Mouse (Mus musculus) layer of hippocampus, adult 18-20 months (tissue): Measurements from ENCODE around the gene Cox10. TPM values are rescaled to one million over a fixed set of nuclear protein-coding genes. Genes with fewer than 3 reads are reported as not detected.

Experiments
- DNase-seq, 2 experiments: peaks; one replicate each; pipeline ENCODE4 v3.0.0; 2022; ENCODE audit warnings: low spot score in 2 of 2
- total RNA-seq, 2 experiments: library from RNA; stranded (reverse); gene quantifications; 2 replicates each; pipeline ENCODE4 v1.2.3; 2021

Gene Cox10
- total RNA-seq, 2 experiments from 2014 or later, result 23.4 to 25.8 TPM

DNA sequence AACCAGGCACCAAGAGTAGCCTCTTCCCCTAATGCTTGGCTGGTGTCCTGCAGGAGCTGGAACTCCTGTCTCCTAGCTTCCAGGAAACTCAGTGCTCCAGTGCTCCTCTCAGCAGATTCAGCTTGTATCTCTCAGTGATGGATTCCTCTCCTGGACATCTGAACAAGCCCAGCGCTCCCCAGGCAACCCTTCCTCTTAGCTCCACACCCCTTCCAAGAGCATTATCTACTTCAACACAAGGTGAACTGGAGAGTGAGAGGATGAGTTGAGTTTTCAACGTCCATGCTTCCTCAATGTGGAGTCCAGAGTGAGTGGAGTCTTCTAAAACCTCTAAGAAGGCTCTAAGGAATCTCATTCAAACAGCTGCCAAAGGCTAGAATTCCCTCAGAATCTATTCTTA lies 76.6 kb downstream of the Cox10 start:
- no peak for DNase-seq

DNA sequence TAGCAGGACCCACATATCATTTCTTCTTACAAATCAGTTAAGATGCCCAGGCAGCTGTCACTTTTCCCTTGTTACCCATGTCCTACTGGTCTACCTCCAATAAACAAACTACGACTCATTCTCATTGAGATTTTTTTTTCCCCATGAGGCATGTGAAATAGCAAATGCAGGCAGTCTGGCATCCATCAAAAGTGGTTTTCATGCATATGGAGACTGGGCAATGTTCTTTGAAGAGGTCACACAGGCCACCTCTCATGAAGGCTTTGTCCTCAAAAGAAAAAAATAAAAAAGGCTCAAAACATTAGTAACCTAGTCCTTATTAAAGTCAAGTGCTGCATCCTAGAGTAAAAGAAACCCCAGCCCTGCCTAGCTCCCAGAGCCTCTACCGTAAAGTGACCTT lies 78.2 kb downstream of the Cox10 start:
- no peak for DNase-seq

DNA sequence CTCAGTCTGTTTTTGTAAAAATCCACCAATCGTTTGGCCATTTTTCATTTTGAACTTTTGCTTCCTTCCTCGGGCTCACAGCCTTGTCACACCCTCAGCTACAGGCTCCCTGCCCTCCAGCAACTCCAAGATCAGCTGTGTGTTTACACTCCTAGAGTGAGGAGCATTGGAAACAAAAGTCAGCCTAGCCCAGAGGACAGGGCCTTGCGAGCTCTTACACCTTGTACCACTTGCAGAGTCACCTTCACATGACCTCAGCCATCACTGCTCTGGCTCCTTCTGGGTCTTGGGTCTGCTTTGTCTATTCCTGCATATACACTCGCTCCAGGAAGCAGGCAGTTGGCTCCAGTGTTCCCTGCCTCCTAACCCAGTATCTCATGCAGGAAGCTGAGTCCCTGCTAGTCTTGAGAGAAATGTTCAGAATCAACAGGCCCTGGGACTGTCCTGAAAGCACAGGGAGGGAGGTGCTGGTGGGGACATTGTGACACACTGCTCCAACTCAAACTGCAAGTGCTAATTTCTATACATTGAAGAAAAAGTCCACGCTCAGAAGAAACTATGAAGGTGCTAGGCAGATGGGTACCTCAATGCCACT lies 79.0 kb downstream of the Cox10 start:
- DNase-seq, result no peak

DNA sequence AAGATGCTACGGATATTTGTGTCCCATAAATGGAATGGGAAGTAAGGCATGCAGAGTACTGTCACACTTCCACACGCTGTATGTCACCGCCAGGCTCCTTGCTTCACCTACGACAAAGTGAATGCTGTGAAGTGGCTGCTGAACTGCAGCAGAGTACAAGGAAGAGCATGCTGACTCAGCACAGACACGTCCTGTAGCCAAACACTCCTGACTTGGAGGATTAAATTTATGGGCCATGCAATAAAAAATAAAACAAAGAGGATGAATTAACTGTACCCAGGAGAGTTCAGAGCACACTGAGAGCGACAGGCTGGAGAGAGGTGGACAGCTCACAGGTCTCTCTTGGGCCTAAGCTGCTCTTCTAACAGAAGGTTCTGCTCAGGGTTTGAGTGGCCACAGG lies 79.8 kb downstream of the Cox10 start:
- no peak for DNase-seq

DNA sequence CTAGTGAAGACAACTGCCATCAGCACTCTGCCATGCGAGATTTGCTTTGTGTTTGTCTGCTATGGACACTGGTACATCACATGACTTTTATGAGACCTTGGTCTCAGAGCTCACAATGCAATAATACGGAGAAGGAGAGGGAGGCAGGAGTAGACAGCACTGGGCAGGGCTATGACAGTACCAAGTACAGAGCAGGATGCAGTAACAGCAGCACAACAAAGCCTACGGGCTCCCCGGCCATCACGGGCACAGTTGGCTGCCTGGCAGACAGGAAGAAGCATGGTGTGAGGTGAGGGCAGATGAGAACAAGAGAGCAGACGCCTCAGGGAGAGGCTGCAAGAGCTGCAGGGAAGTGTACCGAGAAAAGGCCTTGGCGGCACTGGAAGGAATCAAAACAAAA lies 87.3 kb downstream of the Cox10 start:
- DNase-seq, result no peak

DNA sequence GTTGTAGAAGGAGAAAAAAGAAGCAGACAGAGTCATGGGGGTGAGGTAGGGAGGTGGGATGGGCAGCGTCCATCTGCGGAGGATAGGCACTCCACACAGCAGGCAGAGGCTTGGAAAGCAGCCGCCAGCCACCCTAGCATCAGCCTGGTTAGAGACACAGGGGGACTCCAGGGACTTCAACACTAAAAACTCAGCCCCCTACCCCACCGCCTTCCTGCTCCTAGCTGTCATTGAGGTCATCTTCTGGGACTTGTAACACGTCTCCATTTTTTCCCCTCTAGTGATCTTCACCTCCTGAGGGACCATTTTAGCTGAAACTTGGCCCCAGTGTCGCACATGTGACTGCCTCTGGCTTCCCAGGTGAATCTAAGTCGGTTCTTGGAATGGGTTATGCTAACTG lies 88.5 kb downstream of the Cox10 start:
- DNase-seq, result no peak

DNA sequence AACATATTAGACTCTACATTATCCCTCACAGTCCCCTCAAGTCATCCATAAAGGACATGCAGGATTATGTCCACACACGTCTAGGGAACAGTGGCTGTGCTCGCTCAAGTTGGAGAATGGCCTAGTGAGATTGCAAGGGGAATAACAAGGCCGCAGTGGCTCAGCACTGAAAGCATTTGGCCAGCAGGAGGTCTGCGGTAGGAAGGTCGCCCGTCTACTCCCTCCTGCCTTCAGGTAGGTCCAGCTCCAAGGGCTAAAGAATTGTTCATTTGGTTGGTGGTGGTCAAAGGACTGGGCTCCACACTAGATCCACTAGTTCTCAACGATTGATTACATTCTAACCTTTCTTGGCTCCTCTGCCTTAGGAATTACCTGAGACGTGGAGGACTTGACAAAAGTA lies 89.0 kb downstream of the Cox10 start:
- no peak for DNase-seq

DNA sequence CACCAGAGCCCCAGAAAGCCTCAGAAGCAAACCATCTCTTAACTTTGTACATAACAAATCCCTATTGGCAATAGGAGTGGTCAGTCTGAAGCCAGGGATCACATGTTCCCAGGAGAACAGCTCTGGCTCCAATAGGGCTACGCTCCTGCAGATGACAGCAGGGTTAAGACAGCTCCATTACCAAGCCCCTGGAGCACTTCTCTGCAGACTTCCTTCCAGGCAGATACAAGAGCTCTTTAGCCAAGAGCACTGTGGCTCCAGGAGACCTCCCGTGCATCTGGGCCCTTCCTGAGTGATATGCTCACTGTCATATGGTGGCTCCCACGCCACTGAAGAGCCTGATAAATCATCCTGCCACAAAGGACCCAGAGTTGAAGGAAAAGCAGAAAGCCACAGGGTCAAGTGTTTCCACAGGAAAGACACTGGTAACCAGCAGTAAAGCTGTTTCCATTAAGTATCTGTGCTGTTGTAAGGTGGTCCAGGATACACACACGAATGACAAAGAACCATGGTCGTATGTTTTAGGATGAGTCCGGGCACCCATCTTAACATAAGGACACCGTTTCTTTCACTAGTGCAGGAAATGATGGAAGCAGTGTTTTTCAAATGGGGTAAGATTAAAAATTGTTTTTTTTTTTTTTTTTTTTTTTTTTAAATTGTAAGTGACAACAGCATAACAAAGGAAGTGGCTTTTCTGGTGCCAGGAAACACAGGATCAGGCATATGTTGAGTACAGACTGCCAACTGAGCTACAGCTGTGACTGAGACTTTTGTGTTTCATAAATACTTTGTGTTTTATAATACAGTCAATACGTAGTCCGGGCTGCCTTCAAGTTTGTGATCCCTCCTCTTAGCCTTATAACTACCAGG lies 90.0 kb downstream of the Cox10 start:
- peak in 1 of 2 experiments; percentile 51 for DNase-seq

DNA sequence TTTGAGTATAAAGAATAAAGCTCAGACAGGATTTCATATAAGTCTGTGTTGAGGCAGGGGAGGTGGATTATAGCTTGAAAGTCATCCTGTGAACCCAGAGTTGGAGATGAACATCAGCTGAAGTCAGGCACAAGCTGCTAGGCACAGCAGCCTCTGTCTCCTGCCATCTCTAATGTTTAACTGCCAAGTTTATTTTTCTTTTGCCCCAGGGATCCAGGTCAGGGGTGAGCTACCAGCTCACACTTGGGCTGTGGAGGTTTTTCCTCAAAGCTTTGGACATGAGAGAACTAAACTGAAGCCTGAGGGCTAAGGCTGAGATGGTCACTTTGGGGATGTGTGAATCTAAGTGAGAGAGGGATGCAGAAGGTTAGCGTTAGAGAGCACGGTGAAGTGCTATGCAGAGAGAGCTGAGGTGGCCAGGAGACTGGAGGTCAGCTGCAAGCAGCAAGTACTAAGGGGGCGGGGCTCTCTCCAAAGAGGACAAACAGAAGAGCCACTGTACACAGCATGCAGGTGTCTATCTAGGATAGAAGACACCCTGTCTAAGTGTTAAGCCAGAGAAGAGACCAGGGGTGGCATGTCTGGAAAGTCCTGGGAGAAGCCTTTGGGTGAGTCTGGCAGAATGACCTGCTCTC lies 91.1 kb downstream of the Cox10 start:
- no peak for DNase-seq

DNA sequence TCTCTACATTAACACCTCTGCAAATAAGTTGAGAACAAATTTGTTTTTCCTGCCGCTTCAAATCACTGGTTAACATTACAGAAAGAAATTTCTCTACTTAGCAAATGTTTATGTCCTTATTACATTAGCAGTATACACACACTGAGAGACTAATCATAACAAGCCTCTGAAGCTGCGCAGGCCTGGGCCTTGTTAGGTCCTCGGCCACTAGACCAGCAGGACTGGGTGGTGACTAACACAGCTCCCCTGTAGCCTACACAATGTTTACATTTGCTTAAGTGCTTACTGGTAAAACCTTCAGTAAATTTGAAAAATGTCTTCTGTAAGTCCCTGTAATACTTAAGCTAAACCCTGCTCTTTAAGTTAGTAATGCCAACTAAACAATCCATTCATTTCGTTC lies 92.6 kb downstream of the Cox10 start:
- DNase-seq, result no peak

DNA sequence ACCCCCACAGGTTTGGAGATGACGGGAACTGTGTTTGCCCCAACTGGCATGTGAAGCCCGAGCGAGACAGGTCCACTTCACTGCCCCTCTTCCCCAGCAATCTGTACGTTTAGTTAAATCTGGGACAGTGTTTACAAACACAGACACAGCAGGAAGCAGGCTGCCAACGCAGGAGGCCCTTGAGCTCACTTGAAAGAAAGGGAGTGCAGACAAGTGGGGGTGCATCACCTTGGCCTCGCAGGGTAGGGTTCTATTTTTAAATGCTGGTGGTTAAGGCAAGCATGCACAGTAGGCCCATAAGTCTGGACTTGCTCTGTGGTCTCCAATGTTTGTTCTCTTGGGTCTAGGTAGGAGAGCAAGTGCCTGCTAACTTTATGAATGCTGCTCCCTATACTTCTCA lies 93.8 kb downstream of the Cox10 start:
- no peak for DNase-seq

DNA sequence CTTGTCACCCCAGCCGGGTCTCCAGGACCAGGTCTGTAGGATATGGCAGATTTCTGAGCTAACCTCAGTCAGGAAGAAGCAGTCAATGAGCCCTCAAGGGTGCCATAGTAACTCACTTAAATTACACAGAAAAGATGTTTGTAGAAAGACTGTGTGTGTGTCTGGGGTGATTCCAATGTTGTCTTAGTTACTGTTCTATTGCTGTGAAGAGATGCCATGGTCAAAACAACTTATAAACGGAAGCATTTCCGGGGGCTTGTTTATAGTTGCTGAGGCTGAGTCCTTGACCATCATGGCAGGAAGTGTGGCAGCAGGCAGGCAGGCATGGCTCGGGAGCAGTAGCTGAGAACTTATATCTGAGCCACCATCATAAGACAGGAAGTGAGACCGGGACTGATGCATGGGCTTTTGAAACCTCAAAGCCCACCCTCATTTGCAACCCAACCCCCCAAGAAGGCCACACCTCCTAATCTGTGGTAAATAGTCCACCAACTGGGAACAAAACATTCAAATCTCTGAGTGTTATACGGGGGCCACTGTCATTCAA lies 94.6 kb downstream of the Cox10 start:
- DNase-seq, result no peak

DNA sequence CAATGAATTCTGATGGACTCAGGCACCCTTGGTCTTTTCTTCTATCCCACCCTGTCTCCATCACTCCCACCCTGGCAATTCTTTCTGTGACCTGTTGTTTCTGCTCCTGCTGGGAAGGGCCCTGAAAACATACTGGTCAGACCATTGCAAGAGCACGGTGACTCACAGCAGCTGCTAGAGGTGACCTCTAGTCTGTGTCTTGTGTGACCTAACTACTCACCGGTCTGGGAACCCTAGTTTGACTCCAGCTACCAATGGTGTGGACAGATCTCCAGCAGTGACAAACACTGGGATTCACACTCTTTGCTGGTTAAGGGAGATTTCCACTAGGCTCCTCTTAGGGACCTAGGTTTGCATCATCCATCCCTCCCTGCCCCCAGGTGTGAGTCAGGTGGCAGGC lies 101.5 kb downstream of the Cox10 start:
- no peak for DNase-seq

DNA sequence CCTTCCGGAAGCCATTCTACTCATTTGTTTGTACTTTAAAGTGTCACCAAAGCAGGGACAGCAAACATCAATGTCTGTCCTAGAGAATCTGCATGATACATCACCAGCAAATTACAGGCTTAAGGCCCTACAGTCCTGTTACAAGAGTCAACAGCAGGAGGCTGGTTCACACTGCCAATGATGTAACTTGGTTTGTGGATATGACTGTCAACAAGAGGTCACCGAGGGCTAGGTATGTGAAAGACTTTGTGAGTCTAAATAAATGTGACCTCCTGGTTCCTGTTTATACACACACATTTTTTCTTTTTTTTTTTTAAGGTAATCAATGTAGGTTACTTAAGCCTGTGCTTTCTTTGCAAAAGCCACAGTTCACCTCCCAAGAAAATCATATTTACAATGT lies 102.5 kb downstream of the Cox10 start:
- DNase-seq, result no peak

DNA sequence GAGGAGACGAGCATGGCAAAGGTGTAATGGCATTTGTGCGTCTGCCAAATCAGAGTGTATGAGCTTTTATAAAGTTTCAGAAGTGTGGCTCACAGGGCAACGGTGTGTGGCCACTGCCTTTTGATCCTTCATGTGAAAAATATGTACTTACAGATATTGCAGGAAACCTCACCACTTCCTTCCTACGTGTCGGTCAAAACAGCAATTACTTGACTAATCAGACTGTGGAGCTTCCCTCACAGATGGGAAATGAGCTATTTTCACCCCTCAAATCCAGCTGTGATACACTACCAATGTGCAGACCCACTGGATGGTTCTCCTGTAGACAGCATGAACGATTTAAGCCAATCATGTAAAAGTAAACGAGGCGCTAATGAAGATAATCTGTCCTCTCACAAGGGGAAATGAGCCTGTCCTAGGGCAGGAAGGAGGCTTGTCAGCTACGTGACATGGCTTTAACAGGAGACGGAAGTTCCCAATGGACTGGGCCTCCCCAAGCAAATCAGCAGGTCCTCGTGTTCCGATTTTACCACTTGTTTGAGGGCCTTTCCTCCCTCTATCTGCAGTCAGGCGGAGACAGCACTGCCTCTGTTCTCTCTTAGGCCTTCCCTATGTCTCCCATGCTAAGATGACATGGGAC lies 103.9 kb downstream of the Cox10 start:
- no peak for DNase-seq

DNA sequence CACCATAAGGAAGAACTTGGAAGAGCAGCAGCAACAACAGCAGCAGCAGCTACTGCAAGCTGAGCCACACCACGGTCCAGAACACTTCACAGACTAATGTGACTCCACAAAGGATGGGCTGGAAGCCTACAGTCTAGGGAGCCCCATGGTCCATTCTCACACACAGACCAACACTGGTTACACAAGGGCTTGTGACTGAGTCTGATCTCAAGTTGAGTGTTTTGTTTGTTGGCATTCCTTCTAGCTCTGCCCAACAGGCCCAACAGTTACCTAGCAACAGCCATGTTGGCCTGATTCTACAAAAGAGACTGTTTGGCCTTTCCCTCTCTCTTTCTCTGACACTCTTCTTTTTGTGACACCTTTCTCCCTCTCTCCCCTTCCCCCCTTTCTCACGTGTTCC lies 105.3 kb downstream of the Cox10 start:
- DNase-seq, result no peak

DNA sequence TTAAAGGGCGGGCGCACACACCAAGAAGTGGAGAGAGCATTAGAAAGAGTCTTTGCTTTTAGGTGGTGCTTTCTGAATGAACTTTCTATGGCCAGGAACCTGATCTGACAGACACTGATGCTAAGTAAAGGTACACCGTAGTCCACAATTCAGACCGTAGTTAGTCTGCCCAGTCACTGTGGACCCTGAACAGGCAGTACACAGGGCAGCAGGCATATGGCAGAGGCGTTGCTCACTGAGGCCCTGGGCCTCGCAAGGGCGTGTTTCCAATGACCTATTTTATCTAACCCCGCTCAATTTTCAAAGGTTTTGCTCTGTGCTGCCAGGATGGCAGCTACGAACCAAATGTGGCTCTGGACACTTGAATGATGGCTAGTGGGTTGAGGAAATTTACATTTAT lies 107.8 kb downstream of the Cox10 start:
- DNase-seq, result no peak

DNA sequence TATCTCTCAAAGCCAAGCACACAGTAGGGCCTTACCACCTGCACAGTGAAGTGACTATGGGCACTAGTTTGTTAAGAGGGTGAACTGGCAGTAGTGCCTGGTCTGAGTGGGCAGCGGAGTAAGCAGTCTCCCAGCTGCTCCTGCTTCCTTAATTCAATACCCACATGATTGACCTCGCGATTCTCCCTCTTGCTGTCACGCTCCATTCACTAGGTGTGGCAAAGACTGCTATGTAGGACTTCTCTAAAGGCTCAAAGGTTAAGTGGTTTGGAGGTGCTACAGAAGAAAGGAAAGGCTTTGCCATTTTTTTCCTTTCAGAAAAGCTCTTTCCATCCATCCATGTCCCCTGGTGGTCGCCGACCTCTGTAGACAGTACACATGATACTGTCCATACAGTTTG lies 108.5 kb downstream of the Cox10 start:
- DNase-seq, result no peak

DNA sequence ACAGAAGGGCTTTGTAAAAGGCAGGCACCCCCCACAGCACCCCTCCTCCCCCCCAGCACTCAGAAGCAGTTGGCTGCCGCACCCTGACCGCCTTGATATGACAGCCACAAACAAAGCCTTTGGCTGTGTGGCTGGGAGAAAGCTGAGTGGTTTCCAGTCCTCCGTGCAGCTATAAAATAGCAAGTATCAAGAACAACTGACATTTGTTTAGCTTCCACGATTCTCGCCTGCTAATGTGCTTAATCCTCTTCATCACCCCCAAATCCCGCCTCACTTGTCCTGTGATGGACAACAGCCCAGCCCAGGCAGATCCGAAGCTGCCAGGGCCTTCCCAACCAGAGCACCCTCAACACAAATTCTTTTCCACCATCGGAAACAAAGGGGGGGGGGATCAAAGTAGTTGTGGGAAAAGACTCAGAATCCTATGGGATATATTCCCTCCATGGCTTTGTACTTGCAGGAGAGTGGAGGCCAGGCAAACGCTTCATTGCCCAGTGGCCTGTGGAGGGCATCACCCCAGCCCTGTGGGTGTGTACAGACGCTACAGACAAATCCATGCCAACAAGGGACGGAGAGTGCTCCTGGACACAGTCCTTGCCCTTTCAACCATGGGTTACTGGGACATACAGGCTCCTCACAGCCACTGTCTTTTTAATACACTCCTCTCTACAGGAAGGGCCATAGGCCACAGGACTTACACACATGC lies 109.9 kb downstream of the Cox10 start:
- DNase-seq, result peak in 1 of 2 experiments; percentile 43

DNA sequence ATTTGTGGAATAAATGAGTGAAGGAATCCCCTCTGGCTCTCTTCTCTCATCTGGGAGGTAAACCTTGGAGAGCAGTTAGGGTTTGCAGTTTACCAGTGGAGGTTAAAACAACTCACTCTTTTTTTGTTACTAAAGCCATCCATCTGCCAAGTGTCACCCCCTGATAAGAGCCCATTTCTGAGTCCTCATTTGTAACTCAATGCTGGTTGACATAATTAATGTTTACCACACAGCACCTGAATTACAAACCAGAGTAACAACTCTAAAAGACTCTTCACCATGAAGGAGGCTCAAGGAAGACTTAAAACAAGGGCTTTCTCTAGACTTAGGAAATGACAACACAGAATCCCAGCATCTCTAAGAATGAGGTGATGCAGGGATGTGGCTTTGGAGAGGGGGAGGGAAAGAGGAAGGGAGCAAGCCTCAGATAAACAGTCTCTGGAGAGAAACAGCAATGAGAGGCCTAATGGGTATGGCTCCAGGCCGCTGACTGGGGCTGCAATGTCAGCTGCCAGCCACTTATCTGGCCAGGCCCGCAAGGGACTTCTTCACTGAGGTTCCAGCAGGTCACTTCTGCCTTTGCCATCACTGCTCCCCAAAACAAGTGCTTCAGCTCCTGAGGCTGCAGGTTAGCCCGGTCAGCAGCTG lies 110.8 kb downstream of the Cox10 start:
- no peak for DNase-seq
